Mouse (Mus musculus) naive thymus-derived CD4-positive, alpha-beta T cell, adult 2 months (primary cell): ENCODE measurements around the gene Agap1.

ENCODE experiments used
- DNase-seq: peaks from one replicate; pipeline ENCODE4 v3.0.0-alpha.2; 2011; ENCODE audit warnings: low read depth

The Agap1 gene

DNA sequence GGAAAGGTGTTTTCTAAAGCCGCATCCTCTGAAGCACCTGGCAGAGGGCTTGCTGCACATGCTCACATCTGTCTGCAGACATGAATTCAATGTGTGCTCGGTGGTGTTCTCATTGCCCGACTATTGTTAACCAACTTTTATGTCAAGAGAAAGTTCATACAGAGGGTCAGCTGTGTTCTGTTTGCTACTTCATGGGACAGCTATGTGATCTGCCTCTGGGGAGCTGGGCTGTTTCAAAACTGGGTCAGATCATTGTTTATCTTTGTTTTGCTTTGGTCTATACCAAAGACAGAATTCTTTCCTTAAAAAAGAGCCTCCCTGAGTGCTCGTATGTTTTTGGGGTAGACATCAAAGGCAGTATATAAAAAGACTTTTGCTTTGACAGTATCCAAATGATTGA is 89.5 kb downstream of the Agap1 start:
- DNase-seq = no peak

DNA sequence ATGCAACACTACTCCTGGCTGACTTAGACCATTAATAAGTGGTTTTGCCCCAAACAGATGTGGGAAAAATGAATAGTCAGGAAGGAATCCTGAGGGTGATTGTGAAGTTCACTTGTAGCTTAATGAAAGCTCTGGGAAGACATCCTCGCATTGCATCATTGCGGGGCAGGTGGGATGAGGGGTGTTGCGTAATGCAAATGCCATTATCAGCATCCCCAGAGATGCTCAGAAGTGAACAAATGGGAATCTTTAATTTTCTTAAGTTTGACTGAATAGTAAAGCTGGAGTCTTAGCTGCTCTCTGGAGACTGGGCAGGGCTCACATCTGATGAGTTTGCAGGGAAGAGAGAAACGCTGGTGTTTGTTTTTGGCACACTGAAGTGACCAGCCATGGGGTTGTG is 90.5 kb downstream of the Agap1 start:
- no peak for DNase-seq

DNA sequence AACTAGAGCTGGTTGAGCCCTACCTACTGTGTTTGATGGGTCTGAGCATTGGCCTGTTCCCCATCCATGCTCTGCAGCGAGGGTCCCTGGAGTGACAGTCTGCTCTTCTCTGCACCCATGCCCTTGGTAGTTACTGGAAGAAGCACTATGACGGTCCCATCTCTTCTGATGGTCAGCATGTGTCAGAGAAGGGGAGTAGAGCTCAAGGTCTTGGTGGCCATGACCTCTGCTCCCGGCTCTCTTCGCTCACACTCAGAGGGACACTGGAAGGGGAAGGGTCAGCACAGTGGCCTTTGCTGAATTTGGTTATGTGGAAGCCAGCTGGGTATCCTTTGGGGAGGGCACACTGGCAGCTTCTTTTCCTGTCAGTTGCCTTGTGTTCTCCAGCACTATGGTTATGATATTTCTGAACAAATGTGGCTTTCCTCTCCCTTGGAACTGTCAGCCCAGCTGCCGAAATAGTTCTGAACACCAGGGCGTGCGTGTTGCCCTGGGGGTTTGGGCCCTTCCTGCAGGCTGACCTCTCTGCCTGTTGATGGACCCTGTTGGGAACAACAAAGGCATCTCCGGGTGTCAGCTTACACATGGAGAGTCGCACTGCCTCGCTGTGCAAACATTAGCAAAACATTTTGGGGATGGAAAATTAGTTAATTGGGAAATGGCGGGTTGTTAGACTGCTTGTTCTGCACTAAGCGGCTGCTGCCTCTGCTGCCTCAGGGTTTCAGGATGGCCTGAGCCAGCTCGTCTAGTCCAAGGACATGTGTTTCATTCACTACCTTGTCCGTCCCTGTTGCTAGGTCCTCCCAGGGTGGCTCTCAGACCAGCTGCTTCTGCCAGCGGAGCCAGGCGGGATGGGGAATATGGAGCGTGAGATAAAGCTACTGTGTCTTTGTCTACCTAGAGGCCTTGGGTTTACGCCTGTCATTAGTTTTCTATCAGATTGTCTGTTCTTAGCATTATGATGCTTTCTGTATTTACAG is 93.2 kb downstream of the Agap1 start:
- no peak for DNase-seq

DNA sequence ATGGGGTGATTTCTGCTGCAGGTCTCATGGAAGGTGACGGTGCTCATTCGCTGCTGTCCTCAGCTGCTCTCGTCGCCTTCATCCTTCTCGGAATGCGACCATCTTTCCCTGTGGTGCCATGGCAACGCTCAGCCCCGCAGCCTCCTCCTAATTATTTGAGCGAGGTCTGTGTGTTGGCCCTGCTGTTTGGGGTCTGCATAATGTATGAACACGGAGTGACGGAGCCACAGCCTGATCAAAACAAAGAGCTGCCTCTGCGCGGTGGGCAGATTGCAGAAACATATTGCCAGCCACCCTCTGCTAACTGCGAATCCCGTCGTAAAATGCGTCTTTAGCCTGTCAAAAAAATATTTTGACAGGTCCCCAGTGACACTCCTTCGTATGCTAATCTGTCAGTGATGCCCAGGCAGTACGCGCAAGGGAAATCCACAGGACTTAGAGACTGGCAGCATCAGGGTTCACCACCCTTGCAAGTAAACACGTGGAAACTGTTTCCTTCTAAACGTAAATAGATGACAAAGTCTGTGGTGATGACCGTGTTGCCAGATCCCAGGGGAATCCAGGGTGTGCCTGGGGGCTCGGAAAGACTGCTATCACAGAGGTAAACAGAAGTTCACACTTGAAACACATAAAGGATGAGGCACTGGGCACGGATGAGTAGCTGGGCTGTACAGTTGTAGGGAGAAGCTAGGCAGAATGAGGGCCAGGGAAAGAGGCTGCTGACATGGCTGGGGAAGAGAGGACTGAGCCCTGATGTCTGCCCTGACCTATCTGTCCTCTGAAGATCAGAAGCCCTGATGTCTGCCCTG is 95.7 kb downstream of the Agap1 start:
- DNase-seq = no peak

DNA sequence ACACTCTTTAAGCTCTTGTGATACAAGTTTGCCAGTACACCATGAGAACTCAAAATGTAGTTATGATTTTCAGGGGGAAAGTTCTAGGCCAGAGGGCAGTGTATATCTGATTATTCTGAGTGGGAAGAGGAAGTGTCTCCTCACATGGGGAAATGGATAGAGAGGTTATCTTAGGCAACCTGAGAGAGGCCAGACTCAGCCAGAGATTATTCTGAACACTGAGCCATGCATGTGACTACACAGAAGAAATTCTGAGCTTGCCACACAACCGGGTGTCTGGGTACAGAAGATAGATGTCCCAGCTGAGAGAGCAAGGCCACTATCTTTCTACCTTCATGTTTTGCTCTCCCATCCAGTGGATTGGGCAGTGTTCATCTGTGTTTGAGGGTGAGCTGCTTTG is 97.9 kb downstream of the Agap1 start:
- DNase-seq = no peak

DNA sequence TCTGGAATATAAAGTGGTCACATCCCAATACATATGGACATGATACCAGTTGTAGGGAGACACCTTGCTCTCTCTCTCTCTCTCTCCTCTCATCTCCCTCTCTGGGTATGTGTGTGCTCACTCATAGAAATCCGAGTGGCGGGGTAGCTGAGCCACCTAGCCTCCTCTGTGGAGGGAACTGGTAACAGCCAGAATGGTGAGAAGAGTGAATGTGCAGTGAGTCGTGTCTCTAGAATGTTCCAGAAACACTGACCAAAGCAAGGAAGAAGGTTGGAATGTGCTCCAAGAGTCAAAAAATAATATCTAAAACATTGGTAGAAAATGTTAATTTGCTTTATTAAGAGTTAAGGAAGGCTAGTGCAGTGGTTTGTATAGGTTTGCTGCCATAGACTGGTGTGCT is 99.2 kb downstream of the Agap1 start:
- no peak for DNase-seq

DNA sequence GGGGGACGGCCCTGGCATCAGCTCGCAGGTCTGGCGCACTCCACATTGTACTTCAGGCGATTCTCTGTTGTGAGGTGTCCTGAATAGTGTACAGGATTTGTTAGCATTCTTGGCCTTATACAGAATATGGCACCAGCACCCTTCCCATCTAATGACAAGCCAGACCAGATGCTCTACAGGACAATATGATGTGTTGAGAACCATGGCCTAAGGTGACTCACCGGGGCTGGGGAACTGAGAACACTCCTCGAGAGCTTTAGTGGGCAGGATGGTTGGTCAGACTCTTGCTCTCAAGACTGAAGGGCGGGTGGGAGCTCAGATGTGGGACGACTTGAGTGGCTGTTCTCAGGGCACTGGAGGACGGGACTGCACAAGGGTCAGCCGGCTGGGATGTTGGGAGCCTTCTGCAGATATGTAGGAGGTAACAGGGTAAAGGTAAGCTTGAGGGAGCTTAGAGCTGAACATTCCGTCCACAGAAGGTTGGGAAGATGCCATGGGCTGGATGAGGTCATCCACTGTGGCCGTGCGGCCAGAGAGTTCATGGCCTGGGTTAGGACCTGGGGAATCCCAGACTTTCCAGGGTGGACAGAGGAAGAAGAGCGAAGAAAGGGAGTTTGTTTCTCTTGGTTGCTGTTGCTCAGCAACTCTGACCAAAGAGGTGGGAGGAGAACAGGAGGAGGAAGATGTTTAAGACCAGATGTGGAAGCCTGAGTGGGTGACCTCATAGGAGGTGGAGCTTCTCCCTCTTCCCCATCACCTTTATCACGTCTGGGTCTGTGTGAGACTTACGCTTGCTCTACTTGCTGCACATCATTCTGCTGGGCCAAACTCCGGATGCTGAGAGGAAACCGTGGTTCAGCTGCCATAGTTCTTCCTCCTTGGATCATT is 100.6 kb downstream of the Agap1 start:
- DNase-seq = no peak

DNA sequence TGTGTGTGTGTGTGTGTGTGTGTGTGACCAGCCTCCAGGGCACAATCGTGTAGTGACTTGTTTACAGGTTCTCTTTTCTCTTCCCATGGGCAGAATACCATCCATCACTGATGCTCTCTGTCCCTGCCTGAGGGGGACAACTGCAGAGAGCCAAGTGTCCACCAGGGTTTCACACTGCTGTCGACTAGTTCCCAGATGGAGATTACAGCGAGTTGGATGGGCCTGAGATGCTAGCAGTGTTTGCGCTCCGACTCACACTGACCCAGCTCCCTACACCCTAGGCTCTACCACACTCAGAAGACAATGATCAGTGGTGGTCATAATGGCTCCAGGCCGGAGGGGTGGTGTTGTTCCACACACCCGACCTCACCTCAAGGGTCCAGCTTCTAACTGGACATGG is 101.4 kb downstream of the Agap1 start:
- no peak for DNase-seq

DNA sequence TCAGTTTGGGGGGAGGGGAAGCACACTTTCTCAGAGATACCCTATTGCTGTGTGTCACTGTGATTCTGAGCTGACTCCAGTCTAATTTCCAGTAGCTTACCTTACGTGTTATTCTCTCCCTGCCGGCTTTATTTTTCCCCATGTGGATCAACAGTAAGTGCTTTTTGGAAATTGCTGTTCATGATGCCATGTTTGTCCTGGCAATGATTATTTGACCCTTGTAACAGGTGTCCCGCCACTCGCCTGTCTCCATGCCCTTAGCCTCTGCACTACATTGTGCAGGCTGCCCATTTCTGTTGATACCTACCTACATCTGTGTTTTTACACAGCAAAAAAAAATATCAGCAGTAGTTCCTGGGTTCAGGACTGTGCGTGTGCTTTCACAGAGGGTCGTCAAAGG is 102.8 kb downstream of the Agap1 start:
- no peak for DNase-seq

DNA sequence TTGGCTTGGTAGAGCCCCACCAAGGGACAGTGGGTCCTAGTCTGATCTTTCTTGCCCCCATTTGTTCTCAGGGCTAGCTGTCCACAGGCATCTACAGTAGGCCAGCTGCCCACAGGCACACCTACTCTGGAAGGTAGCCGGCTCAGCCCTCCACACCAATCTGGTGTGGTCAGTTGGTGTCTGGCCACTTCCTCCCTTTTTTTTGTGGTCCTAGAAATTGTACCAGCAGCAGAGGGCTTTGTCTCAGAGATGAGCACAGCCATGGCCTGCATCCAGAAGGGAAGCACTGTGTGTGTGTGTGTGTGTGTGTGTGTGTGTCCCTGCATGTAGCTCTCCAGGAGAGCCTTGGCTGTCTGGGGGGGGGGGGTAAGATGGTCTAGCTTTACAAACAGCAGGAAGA is 103.5 kb downstream of the Agap1 start:
- DNase-seq = no peak

DNA sequence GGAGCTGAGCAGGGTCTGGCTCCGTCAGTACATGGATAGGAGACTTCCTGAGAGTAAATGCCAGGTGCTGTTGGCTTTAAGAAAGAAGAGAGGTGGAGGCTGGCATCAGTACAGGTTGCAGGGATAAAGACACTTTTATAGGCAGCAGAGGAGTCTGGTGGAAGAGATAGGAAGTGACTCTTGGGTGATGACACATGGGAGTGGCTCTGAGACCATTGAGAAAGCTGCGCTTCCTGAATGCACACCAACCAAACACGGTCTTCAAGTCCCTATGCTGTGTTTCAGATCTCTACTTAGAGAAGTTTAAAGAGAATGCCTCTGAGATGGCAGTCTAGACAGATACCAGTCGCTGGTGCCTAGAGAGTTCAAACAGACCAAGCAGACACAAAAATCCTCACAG is 108.8 kb downstream of the Agap1 start:
- DNase-seq = no peak

DNA sequence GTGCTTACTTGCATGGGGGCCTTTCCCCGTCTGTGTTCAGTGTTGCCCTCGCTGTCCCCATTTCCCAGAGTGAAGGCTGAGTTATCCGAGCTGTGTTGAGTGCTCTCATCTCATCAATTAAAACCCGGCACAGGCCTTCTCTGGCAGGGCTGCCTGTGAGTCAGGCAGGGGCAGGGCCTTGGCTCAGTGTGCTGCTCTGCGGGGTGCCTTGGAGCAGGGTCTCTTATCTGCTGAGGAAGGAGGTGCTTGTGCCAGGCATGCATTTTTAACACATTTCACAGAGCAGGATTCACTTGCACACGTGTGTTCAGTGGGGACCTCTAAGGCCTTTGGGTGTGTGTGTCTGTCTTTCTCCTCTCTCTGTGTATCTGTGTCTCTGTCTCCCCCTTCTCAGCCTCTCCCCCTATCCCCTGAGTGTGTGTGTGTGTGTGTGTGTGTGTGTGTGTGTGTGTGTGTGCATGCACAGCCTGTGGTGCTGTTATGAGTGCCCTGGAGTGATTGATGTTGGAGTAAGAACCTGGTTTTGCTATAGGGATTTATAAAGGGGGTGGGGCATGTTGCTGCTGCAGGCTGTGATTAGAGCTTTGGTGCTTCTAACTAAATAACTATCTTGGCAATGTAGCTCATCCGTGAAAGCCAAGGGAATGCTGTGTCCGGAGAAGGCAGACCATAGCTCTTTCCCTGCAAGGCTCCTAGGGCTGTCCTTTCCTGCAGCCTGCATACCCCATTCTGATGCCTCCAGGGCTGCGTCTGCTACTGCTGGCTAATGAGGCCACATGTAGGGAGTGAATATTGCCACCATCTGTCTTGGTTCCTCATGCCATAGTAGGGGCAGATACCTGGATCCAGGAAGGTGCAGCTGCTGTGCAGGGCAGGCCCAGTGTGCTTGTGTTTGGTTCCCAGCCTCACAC is 112.2 kb downstream of the Agap1 start:
- no peak for DNase-seq

DNA sequence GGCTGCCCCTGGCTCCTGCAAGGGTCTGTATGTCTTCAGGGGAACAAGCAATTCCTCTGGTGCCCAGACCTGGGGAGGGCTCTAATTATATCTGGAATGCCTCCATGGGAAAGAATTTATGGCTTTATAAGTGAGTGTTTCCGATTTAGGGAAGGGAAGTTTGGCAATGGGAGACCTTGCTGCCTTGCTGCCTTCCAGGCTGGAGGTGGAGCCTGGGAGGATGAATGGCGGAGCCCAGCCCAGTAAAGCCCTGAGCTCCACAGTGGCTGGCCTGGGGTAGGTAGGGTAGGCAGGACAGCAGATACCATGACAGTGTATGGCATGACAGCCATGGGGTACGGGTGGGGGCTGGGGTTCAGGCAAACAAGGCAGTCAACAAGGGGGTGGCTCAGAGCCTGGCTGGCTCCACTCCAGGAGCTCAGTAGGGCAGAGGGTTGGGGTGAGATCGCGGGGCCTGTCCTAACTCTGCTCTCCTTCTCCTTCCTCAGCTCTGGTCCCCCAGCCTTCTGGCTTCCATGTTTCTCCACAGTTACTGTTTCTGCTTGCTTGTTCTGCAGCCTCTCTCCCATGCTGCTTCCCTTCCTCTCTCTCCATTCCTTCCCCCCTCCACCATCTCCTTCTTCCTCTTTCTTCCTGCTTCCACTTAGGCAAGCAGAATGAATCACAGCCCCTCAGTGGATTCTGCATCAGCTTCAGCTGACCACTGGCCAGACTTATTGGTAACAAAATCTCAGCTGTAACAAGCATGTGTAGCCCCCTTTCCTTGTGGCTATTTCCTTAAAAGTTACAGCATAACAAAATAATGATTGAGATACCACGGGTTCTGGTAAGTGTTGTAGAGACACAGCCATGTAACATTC is 114.2 kb downstream of the Agap1 start:
- no peak for DNase-seq

DNA sequence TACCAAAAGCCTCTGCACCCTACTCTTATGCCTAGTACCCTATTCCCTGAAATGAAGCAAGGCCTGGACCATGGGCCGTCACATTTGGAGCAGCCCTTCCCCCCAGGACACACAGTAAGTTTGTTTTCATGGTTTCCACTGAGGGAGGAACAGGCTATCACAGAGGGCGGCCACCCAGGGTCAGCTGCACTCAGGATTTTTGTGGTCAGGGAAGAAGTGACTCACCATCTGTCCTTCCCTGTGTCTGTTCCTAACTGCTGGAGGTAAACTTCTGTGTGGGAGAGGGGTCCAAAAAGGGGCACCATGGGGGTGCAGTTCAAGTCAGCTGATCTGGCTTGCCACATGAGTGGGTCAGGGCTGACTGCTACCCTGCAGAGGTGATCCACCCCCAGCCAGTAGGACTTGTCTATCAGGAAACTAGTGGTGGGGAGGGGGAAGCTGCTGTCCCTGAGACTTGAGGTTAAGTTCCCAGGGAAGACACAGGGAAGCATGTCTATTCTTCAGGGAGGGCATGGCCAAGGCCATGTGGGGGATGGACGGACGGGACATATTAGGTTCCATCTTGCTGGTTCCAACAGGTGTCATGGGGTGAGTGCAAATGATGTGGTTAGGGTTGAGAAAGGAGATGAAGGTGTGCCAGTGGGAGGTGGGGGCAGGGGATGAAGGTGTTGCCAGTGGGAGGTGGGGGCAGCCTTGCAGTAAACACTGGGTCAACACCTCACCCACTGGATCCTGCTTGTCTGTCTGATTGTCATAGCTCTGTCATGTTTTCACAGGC is 116.1 kb downstream of the Agap1 start:
- no peak for DNase-seq

DNA sequence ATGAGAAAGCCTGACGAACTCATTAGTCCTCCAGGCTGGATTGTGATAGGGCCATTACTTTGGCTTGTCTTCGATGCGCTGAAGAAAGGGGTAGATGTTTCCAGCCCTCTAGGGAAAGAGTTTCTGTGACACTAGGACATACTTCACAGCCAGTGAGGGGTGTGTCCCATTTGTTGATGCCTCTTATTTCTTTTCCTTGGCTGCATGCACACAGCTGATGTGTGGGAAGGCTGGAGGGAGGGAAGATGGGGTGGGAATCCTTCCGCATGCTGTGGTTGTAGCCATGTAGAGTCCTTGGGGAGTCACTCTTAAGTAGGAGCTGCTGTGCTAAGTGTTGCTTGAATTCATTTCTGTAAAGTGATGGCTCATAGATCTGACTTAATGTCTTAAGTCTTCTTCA is 118.9 kb downstream of the Agap1 start:
- no peak for DNase-seq

DNA sequence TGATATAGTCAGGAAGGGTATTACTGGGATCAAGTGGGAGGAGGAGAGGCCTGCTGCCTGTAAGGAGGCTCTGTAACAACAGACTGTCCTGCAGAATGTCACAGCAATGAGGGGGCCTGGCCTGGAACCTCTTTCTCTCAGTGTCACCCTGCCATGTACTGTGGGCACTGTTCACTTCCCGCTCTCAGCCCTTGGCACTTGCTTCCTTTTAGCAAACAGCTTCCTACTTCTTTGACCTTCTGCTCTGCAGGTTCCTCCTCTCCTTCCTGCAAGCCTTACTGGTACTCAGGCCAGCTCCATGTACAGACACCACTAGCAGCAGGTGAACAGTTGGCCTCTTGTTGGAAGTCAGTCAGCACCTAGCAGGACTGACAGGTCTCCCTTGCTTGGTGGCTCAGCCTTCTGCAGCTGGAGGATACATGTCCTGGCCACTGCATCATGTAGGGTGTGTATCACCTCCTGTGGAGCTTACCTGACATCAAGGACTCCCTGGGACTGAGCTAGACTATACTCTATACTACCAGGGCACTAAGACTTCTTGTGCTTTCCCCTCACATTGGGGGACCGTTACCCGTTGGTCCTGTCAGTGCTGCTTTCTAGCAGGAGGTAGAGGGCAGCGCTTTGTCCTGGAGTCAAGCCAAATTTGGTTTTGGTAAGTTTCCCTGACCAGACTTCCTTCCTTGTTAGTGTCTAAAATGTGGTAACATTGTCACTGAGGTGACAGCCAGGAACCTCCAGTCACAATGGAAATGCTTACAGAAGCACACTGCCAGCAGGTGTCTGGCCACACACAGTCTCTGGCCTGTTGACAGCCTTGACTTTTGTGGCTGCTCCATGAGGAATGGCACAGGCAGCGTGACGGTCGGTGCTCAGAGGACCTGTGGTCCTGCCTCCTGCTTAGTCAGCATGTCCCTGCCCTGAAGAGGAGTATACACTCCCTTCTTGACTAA is 120.6 kb downstream of the Agap1 start:
- DNase-seq = no peak

DNA sequence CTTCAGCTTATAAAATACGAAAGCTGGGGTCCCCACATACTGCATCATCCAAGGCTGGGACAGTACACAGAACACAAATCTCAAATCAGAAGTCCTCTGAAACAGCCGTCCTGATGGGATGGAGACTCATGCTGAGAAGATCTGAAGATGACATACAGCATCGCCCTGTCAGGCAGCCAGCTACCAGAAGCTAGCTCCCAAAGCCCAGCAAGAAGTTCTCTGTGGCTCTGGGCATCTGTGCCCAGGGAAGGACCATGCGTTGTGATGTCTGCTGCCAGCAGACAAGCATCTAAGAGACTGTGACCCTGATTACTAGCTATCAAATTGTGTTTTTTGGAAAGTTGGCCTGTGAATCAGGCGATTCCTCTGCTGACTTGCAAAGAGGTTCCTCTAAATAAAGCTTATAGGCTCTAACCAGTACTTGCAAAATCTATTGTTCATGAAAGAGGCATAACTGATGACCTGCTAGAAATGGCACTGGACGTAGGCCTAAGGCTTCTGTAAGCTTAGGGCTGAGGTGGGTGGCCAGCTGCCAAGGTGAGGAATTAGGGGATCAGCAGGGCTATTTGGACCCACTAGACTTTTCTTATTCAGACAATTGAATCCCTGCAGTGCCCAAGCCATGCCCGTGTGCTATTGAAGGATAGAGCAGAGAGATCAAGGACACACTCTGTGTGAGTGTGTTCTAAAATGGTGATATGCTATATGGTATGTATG is 121.7 kb downstream of the Agap1 start:
- DNase-seq = no peak

DNA sequence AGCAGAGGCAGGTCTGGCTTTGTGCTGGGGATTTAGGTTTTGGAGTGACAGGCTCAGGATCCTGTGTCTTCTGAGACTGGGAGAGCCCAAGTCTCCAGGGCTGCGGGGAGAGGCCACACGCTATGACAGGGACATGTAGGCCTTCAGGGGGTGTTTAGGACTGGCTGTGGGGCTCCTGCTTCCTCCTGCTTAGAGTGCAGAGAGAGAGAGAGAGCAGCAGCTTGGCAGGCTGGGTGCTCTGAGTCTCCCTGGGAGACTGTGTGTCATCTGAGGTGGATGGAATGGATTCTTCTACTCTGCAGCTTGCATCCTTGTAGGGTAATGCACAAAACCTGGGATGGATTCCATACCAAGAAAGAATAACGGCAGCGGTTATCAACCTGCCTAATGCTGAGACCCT is 122.4 kb downstream of the Agap1 start:
- DNase-seq = no peak
